Mouse (Mus musculus) neural tube, postnatal 0 days (tissue): Measurements from ENCODE around the gene Zfp853. TPM values are rescaled to one million over a fixed set of nuclear protein-coding genes. Genes with fewer than 3 reads are reported as not detected.

Source experiments
- polyA plus RNA-seq: library from polyadenylated mRNA; unstranded; fragments of >200 nt; fragmentation: Nextera tagmentation; extraction: Ambion mirVana; gene quantifications from 2 replicates; pipeline ENCODE4 v1.2.1, GENCODE M21; 2015

The Zfp853 gene
- 0.58 and 0.99 TPM in 2 replicates for polyA plus RNA-seq

DNA sequence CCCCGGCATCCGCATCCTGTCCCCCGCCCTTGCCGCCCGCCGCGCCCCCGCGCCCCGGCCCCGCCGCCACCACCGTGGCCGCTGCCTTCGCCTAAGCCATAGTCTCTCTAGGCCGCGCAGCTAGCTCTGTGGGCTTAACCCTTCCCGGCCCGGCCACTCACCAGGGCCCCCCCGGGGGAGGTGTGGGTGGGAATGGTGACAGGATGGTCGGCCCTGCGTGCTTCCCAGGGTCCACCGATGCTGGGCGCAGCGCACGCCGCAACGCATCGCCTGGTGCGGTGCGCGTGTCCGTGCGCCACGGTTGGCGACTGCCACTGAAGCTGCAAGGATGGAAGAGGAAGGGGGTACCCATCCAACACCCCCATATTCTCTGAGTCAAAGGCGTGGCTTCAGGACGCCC lies at the start of gene Zfp853:
TSS of gene Zfp853 (minus strand) at position 220 of the 400 bp plus-strand sequence.

DNA sequence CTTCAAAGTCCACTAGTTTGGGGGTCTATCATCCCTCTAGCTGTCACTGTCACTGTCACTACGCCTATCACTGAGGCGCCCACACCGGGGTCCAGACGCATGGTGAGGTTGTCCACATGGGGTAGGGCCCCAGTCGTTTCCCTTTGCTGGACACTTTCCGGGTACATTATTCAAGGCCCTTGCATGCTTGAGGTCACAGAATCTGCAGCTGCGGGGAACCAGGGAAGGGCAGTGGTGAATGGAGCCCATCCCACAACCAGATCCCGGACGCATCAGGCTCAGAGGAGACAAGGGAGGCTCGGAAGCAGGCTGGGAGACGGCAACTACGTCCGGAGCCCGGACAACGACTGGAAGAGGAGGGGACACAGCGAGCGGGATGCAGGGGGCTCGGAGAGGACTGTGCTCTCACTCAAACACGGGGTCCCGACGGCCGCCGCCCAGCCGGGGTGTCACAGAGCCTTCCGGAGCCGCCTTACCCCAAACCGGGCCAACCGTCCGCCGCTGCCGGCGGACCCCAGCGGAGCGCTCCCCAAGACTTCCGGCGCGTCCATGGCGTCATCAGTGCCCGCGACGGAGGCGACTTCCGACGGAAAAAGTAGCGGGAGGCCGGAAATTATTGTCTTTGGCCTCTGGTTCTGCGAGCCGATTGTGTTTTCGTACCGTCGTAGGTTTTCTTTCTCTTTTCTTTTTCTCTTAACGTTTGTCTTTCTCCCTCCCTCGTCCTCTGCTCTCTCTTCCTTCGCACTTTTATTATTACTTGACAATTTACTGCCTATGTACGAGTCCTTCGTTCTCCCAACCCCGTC lies 35.5 kb upstream of the Zfp853 start, which contains the start of gene Zdhhc4:
TSS of gene Zdhhc4 (minus strand) at position 567 of the 806 bp plus-strand sequence.

GRCm38 (mm10) chr5:143314730-143315513 lies 21.5 kb upstream of the Zfp853 start, which contains the start of gene E130309D02Rik:
TSS of gene E130309D02Rik (minus strand) at chr5:143315360.

DNA sequence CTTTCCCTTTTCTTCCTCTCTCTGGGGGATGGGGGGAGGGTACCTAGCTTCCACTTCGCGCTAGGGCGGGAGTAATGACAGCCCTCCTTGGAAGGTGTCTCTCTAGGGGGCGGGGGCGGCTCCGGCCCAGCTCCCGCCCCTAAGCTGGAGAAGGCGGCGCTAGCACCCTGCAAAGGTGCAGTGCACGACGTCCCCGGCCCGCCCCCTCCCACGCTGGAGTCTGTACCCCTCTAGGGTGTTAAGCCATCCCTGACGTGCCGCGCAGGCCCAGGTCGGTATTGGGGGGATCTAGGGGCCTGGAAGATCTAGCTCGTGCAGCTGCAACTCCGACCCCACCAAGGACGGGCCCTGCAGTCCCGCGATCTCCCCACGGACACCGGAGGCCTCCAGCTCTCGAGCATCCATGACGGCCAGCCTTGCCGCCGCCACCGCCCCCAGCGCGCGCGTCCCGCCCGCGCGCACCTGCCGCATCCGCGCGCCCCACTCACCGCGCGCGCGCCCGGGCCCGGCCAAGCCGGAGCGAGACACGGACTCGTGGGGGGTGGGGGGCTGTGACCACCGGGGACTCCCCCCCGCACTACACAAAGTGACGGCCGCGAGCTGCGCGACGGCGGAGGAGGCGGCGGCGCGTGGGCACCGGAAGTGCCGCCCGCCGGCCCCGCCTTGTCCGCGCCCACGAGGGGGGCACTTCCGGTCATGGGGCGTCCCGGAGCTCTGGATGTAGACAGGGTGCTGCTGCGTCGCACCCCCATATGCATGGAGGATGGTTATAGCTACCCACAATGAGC lies 23.9 kb downstream of the Zfp853 start, which contains the start of gene Zfp316:
TSS of gene Zfp316 (minus strand) at position 660 of the 788 bp plus-strand sequence.

Other genes with a start within 250 kb of the Zfp853 start
- gene Rnf216, start 180.6 kb downstream of the Zfp853 start, polyA plus RNA-seq = 23.8 and 24.7 TPM in 2 replicates
- gene Olfr718-ps1, start 146.0 kb downstream of the Zfp853 start, polyA plus RNA-seq = not detected in 2 replicates
- 8.4 and 10.6 TPM in 2 replicates for gene Rbak, start 112.8 kb downstream of the Zfp853 start, polyA plus RNA-seq
- gene Spdye4b, start 112.6 kb downstream of the Zfp853 start, polyA plus RNA-seq = not detected in 2 replicates
- not detected in 2 replicates for gene Spdye4a, start 66.7 kb downstream of the Zfp853 start, polyA plus RNA-seq
- 9.8 and 11.9 TPM in 2 replicates for gene Zfp12, start 58.5 kb downstream of the Zfp853 start, polyA plus RNA-seq
- gene Zfp316, start 23.6 kb downstream of the Zfp853 start, polyA plus RNA-seq = 6.9 and 7.9 TPM in 2 replicates
- 19.9 and 21.3 TPM in 2 replicates for gene E130309D02Rik, start 21.7 kb upstream of the Zfp853 start, polyA plus RNA-seq
- gene Zdhhc4, start 35.6 kb upstream of the Zfp853 start, polyA plus RNA-seq = 84.5 and 88.7 TPM in 2 replicates
- gene Grid2ip, start 63.7 kb upstream of the Zfp853 start, polyA plus RNA-seq = 1.0 and 1.6 TPM in 2 replicates
- gene Kdelr2, start 110.2 kb upstream of the Zfp853 start, polyA plus RNA-seq = 138 and 142 TPM in 2 replicates
- 19.4 and 22.0 TPM in 2 replicates for gene Daglb, start 171.0 kb upstream of the Zfp853 start, polyA plus RNA-seq
- gene Rac1, start 234.4 kb upstream of the Zfp853 start, polyA plus RNA-seq = 418 and 437 TPM in 2 replicates